ENCODE assay signal across 8 mouse cellular contexts in genomic region chr5:37082420-37082819, GRCm38 (mm10). TPM values are rescaled to one million over a fixed set of nuclear protein-coding genes. Genes with fewer than 3 reads are reported as not detected.
DNase-seq lines count a peak whose midpoint lies in the region; ATAC-seq and TF ChIP-seq lines count a peak whose summit lies in the region.

No protein-coding gene starts in this region.

- 19% methylated on average over 3 of the region's 3 CpGs for WGBS in lung, postnatal 0 days
- 29% methylated on average over 3 of the region's 3 CpGs for WGBS in midbrain, embryonic 10.5 days

- TF ChIP-seq EP300 in lung, postnatal 0 days (IDR thresholded peaks at IDR 0.05): no peak

- no peak for TF ChIP-seq CTCF in lung, postnatal 0 days (IDR thresholded peaks at IDR 0.05)

- H3K4me1 ChIP-seq in lung, postnatal 0 days (ENCODE audit: insufficient read depth, low read depth, low read length): no peaks in the 10 kb centered on the region
- peaks cover 13% of the 10 kb centered on the region for H3K4me1 ChIP-seq in midbrain, embryonic 10.5 days

- ATAC-seq in lung, postnatal 0 days: no peak
- peak; percentile 46 to 51; a peak in 1 of 4 replicates for ATAC-seq in hematopoietic stem cell, adult 5-6 weeks (replicated peaks in 1 of 2; ENCODE audit: insufficient read depth in 1 of 2, low FRiP score in 2 of 2, low TSS enrichment in 1 of 2, low read depth in 1 of 2, poor library complexity in 2 of 2, severe bottlenecking in 2 of 2)

- H3K4me2 ChIP-seq in lung, postnatal 0 days (replicated peaks; ENCODE audit: low read depth, low read length): no peak overlapping the region

- no peak overlapping the region for H3K4me3 ChIP-seq in lung, postnatal 0 days (ENCODE audit: low read depth, low read length)
- H3K4me3 ChIP-seq in midbrain, embryonic 10.5 days: no peak overlapping the region

- no peaks in the 10 kb centered on the region for H3K36me3 ChIP-seq in lung, postnatal 0 days (ENCODE audit: insufficient read depth, low read length)
- H3K36me3 ChIP-seq in midbrain, embryonic 10.5 days: no peaks in the 10 kb centered on the region

- H3K9me3 ChIP-seq in lung, postnatal 0 days (ENCODE audit: low read length): no peaks in the 10 kb centered on the region
- no peaks in the 10 kb centered on the region for H3K9me3 ChIP-seq in midbrain, embryonic 10.5 days (replicated peaks)

- H3K27me3 ChIP-seq in lung, postnatal 0 days (replicated peaks; ENCODE audit: insufficient read depth, low read length): no peaks in the 10 kb centered on the region
- H3K27me3 ChIP-seq in midbrain, embryonic 10.5 days (ENCODE audit: low read depth, poor library complexity, severe bottlenecking): peaks cover 1% of the 10 kb centered on the region; the same call in 1 of the 2 replicates

- peak; percentile 88 to 89 for DNase-seq in cerebellum, postnatal 10 days
- no peak for DNase-seq in cerebellum, adult 9-10 months
- DNase-seq in lung, postnatal 4 days: peak; percentile 19 to 41
- DNase-seq in lung, postnatal 0 days (ENCODE audit: low spot score): no peak
- DNase-seq in left cerebral cortex, adult 11 months (ENCODE audit: low spot score): peak; percentile 70
- peak; percentile 64 for DNase-seq in telencephalon, adult 2 months (ENCODE audit: low read depth, low spot score)
- DNase-seq in midbrain, embryonic 10.5 days (ENCODE audit: low spot score): no peak

- no peak overlapping the region for H3K27ac ChIP-seq in lung, postnatal 0 days (ENCODE audit: low read length)
- no peak overlapping the region for H3K27ac ChIP-seq in midbrain, embryonic 10.5 days (replicated peaks)

- H3K9ac ChIP-seq in lung, postnatal 0 days (replicated peaks; ENCODE audit: low read depth): no peak overlapping the region

RNA-seq across cellular contexts. Expression of gene Gm1043, which starts 2.8 kb away (rescaled TPM):
- polyA plus RNA-seq in lung, postnatal 0 days (2015; fragmentation: Nextera tagmentation; extraction: Ambion mirVana): not detected in 2 replicates
- 0.13 TPM in 1 of 2 replicates, not detected in the other for total RNA-seq in hematopoietic stem cell, adult 5-6 weeks (2017)
- 0.01 and 0.05 TPM in 2 replicates for polyA plus RNA-seq in midbrain, embryonic 10.5 days (2016; fragmentation: Nextera tagmentation; extraction: Ambion mirVana)

Comparison
In these comparisons a context has a peak if more than half of its experiments do, and no peak if none do; other contexts are left out.
1. DNase-seq: peak in cerebellum, postnatal 10 days (2 of 2), lung, postnatal 4 days (2 of 2), left cerebral cortex, adult 11 months (single experiment) and telencephalon, adult 2 months (single experiment); none in cerebellum, adult 9-10 months (single experiment), lung, postnatal 0 days (single experiment) and midbrain, embryonic 10.5 days (single experiment).